Mouse (Mus musculus) gastrocnemius, postnatal 10 days (tissue): ENCODE data around the gene Dock3. TPM values are rescaled to one million over a fixed set of nuclear protein-coding genes. Genes with fewer than 3 reads are reported as not detected.

Experiments
- DNase-seq: peaks from one replicate; pipeline ENCODE4 v3.0.0; 2021; ENCODE audit warnings: mixed read lengths
- microRNA-seq, 2 experiments: library from miRNA; unstranded; fragments of <30 nt; microRNA quantifications; one replicate each; pipeline ENCODE4 v1.2.0; 2021
- total RNA-seq, 2 experiments: library from RNA; stranded (reverse); gene quantifications; 2 replicates each; pipeline ENCODE4 v1.2.3; 2021

Gene Dock3
- total RNA-seq, 2 experiments from 2014 or later, result 0.27 to 0.70 TPM

DNA sequence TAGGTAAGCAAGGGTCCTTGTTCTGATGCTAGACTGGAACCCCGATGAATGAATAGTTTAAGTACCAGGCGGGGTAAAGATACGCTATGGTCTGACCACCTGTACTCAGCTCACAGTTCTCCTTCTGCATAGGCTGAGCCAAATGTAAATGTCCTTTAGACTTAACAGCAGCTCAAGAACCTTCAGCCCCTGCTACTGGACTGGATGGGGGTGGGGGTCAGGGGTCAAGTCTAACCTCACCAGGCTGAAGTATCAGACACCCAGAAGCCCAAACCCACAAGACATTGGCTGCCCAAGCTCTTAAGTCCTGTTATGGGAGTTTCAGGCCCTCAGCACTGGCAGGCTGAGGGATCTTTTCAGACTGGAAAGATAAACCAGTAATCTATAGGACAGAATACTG is 343.4 kb downstream of the Dock3 start:
- no peak for DNase-seq

DNA sequence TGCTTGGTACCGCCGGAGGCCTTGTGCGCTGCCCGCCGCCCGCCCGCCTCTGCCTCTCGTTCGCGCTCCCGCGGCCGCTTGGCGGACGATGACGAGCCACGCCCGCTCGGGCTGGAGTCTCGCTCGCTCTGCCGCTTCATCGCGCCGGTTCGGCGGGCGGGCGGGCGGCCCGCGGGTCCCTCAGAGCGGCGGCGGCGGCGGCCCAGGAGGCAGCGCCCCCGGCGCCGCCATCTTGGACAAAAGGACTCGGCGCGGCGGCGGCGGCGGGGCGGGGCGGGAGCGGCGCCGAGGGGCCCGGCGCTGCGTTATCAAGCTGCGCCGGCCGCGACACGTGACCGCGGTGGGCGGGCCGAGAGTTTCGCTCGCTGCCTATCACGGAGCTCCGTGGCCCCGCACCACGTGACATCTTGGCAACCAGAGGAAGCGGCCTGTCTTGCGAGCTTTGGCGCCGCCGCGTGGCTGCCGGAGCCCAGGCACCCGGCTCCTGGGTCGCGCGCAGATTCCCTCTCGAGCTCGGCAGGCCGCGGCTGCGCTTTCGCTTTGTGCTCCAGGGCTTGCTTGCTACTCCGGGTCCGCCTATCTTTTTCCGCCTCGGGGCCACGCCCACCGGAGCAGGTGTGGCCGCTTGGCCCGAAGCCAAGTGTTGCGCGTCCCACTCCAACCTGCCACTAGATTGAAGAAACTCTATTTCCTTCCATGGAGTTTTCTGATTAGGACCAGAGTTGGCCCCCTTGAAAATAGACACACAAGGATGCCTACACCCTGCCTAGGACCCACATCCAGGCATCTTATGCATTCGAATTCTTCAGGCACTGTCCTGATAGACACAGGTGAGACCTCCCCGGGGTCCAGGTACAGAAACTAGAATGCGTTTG is 344.6 kb downstream of the Dock3 start, which contains the start of gene Rbm15b:
Gene Rbm15b, minus strand, starts transcription at position 601 of the 875 bp plus-strand sequence.
- DNase-seq, result peak; percentile 98

DNA sequence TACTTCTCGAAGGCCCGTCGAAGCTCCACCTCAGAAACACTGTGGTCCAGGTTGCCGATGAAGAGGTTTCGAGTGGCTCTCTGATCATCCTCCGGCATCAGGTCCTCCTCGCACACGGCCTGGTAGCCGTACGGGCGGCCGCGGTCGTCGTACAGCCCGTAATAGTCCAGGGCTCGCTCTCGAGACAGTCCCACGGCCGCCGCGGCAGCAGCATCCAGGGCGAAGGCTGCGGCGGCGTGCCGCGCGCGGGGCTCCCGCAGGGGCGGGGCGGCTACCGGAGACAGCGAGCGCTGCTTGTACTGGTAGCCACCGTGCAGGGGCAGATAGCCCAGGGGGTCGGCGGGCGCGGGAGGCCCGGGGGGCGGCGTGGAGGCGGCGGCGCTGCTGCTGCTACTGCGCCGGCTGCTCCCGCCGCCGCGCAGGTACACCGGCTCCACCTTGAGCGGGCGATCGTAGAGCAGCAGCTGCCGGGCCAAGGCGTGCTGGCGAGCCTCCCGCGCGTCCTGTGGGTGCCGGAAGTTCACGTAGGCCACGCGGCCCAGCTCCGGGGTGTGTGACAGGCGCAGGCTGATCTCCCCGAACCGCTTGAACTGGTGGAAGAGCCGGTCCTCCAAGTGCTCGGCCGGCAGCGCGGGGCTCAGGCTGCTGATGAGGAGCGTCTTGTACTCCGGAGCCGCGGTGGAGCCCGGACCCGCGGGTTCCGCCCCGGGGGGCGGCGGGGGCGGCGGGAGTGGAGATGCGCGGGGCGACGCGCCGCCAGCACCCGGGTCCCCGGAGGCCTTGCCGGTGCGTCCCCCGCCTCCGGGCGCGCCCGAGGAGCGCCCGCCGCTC is 345.6 kb downstream of the Dock3 start:
- peak; percentile 56 for DNase-seq

DNA sequence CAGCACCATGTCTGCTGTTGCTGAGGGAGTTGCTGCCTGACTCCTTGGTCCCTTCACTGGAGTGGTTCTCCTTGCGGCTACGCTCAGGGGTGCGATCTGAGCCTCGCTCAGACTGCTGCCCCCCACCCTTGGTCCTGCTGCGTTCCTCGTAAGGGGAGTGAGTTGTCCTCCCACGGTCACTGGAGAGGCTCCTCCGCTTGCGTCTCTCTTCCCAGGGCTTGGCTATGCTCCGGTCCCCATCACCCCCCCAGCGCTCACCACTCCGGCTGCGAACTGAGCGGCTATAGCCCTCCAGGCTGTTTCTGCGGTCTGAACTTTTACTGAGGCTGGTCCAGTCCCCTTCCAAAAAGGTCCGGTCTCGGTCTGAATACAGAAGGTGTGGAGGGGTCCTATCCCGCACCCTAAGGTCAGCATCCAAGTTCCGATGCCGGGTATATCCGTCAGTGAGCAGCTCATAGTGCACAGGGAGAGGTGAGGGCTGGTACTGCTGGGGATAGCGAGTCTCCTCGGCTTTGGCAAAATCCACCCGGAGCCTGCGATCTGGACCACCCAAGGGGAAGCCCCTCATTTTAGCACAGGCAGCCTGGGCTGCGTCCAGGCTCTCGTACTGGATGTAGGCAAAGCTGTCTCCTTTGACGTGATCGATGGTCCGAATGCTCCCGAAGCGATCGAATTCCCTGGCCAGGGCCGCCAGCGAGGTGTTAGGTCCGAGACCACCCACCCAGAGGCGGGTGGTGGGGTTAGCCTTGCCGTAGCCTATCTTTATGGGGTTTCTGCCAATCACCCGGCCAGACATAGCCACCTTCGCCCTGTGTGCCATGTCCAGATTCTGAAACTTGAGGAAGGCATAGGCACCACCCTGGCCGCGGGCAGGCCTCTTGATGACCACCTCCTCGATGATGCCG is 346.5 kb downstream of the Dock3 start:
- peak; percentile 21 for DNase-seq

DNA sequence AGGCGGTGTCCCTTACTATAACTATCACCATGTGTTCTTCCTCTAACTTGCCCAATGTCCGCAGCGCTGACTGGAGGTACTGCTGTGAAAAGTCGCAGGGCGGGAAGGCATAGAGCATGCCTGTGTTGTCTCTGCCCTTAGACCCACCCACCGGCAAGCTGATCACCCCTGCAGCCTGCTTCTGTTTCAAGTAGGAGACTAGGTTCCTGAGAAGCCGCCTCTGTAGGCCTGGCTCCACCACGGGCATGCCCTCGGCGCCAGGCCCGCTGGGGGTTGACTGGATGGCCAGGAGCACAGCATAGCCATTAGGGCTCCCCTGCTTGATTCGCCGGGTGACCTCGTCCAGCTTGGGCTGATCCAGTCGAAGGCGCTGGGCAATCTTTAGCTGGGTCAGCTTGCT is 347.4 kb downstream of the Dock3 start:
- peak; percentile 15 for DNase-seq

DNA sequence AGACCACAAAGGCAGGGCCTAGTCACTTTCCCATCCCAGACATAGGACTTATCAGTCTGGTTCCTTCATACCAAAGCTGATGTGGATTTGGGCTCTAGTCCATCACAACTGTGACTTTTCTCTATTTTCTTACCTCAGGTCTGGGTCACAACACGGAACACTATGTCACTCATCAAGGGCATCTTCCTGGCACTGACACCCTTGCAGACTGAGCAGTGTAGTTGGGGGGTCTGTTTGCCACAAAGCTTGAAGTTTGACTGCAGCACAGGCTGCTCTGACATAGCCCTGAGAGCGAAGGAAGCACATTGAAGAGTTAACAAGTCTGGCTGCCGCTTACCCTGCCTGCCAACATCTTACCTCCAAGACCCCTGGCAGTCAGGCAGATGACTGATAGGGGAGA is 348.6 kb downstream of the Dock3 start:
- DNase-seq, result no peak

DNA sequence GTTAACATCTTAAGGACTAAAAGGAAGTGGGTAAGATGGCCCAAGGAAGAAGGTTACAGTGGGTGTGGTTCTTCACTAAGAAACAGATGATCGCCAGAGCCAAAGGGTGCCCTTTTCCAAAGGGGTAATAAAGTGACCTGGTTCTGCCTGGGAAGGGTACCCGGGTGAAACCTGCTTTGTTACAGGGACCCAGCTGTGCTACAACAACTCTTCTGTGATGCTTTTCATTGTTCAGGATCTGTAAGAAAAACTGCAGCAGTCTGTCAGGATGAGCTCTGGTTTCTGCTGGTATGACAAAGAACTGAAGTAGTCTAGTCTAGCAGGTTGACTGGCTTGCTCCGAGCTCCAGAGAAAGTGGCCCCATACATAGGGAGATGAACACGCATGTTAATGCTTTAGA is 349.5 kb downstream of the Dock3 start:
- DNase-seq, result no peak

DNA sequence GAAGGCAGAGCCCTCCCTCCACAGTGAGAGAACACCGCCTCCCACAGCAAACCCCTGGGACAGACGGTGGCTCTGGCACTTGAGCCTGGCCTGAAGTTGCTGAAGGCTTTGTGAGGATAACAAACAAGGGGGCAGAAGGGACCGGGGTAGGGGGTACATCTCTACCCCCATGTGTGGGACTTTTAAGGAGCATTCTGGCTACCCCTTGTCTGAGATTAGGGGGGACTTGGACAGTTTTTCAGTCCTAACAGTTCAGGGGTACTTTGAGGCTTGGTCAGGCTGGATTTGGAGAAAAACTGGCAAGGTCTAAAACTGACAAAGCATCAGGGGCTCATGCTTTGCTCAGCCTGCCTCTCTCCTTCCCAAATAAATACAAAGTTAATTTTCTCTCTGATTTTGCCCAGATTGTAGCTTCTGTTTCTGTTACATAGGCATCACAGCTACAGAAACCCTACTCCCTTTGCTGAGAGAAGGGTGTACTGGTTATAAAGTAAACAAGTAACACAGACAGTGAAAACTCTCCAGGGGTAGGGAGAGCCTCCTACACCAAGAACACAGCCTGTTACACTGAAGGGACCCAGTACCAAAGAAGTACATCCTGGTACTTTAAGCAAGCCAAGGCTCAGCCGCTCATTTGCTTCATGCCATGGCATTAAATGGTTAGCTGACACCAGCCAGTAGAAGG is 350.5 kb downstream of the Dock3 start:
- DNase-seq, result no peak

DNA sequence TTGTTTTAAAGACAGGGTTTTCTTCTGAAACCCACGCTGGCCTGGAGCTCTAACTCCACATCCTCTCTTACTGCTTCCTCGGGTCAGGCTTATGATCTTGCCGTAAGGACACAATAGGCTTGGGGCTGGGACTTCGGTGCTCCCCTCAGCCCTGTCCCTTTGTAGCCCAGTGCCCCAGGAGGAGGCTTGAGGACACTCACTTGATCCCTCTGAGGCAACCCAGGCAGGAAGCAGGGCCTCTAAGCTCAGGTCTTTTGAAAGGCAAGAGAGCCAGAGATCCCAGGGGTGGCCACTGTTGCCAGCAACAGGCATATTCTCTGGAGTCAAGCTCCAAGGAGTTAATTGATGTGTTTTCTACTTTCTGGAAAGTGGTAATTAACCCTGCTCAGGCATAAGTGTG is 352.2 kb downstream of the Dock3 start:
- DNase-seq, result no peak

DNA sequence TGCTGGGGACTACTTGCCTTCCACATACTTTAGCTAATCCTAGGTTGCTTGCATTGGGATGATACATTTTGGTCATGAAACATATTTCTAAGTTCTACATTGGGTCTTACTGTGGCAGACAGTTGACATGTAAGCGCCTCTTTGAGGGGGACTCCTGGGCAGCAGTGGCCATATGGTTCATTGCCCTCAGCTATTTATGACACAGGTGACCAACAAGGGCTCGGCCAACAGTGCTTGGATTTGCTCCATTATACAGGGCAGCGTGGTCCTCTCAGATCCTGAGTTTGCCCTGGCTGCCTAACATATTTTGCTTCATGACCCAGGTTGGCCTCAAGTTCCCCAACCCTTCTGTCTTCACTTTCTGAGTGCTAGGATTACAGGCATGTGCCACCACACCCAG is 355.0 kb downstream of the Dock3 start:
- no peak for DNase-seq

DNA sequence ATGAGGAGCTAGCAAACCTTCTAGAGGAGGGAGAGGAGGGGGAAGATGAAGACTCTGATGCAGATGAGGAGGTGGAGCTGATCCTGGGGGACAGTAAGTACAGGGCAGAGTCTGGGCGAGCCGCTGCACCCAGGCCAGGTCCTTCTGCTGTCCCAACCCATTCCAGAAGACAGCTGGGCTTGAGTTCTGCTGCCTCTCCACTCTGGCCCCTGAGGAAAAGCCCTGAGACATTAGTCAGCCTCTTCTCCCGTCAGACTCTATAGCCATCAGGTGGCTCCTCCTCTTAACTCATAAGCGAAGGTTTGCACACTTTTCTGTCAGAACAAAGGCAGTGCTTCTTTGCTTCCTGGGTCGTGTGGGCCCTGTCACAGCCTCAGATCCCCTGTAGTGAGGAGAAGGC is 357.5 kb downstream of the Dock3 start:
- no peak for DNase-seq

DNA sequence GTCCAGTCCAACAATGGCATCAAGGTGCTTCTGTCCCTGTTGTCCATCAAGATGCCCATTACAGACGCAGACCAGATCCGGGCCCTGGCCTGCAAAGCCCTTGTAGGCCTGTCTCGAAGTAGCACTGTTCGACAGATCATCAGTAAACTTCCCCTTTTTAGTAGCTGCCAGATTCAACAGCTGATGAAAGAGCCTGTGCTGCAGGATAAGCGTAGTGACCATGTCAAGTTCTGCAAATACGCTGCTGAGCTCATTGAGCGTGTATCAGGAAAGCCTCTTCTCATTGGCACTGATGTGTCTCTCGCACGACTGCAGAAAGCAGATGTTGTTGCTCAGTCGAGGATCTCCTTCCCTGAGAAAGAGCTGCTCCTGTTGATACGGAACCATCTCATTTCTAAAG is 373.7 kb downstream of the Dock3 start:
- no peak for DNase-seq

DNA sequence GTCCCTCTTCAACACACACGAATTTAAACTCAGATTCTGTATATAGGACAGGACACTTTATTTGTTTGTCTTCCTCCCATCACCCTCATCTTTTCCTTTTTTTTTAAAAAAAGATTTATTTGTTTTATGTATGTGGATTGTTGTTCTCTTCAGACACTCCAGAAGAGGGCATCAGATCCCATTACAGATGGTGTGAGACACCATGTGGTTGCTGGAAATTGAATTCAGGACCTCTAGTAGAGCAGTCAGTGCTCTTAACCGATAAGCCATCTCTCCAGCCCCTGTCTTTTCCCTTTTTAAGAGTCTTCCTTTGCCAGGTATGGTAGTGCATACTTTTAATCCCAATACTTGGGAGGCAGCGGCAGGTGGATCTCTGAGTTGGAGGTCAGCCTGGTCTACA is 375.0 kb downstream of the Dock3 start:
- no peak for DNase-seq

Small RNA genes within 50 kb of the gene (microRNA-seq; reads per million reads assigned to microRNA genes)
- 0 reads per million in 2 experiments for gene Gm22238

Other genes starting within 250 kb of the Dock3 start
- 10 to 100 TPM; 11.0 to 14.4 TPM for gene Mapkapk3, start 58.0 kb upstream of the Dock3 start, total RNA-seq
- gene Cish, start 64.1 kb upstream of the Dock3 start, total RNA-seq, result 10 to 100 TPM in 1 of 2 experiments, 1 to 10 TPM in 1; 6.7 to 16.8 TPM
- 10 to 100 TPM; 12.8 to 14.4 TPM for gene Hemk1, start 106.4 kb upstream of the Dock3 start, total RNA-seq
- 10 to 100 TPM; 29.4 to 54.7 TPM for gene 6430571L13Rik, start 108.7 kb upstream of the Dock3 start, total RNA-seq
- 1 to 10 TPM; 2.1 to 2.4 TPM for gene Cacna2d2, start 167.7 kb upstream of the Dock3 start, total RNA-seq